Mouse (Mus musculus) T-cell, adult 66 days (primary cell): ENCODE measurements around the gene Rps3a1. TPM values are rescaled to one million over a fixed set of nuclear protein-coding genes. Genes with fewer than 3 reads are reported as not detected.

ENCODE experiments used
- total RNA-seq, 2 experiments: library from RNA; stranded (reverse); gene quantifications; 3 replicates in 1 of 2; 4 replicates in 1 of 2; pipeline ENCODE4 v1.2.4; 2023

Rps3a1 gene
- 1,000 to 10,000 TPM; 2,586 to 2,674 TPM for total RNA-seq

DNA sequence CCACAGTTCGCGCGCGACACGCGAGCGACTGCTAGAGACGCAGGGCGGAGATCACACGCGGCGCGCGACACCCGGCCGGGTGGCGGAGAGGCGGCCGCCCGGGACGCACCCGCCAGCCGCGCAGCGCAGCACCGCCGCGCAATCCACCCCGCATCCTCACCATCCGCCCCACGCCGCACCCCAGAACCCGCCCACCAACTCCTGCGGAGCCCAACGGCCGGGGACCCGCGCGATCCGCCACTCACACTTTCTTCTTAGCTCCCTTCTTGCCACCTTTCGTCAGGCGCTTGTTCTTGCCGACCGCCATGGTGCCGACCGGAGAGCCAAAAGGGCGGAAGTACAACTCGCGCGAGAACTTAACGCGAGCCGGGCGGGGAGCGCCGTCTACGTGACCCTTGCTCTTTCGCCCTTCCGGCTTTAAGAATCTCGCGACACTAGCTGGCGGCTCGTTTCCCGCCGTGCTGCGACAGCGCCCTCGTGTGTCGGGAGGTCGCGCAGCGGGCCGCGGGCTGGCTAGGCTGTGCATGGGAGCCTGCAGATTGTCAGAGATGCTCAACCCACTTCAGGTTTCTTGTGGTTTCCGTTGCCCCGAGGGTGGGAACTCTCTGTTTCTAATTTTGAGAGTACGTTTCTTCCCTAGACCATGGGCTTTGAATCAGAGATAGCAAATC, at the start of gene Rps3a1:
TSS of gene Rps3a1 (minus strand) at position 440 of the 671 bp plus-strand sequence.

Other genes starting within 250 kb of the Rps3a1 start
- under 1 TPM; 0.41 to 0.73 TPM for gene Sh3d19, start 171.6 kb downstream of the Rps3a1 start, total RNA-seq
- not detected for gene Prss48, start 140.2 kb downstream of the Rps3a1 start, total RNA-seq
- gene Lrba, start 82.0 kb upstream of the Rps3a1 start, total RNA-seq = 10 to 100 TPM; 66.4 to 77.9 TPM